Mouse (Mus musculus) heart, postnatal 0 days (tissue): ENCODE data around the gene Hbq1b. TPM values are rescaled to one million over a fixed set of nuclear protein-coding genes. Genes with fewer than 3 reads are reported as not detected.
"Not testable (repeated sequence)": the region's sequence is repeated elsewhere in the genome, so short reads cannot be mapped to it uniquely, and the experiment has no call there.

Experiments used
- ATAC-seq: fragments of 200-750 bp; cut with Nextera tagmentation; 2 replicates; pipeline ENCODE4 v1.8.0; 2017; ENCODE audit warnings: low read depth, moderate number of reproducible peaks, moderate library complexity; ENCODE audit not compliant: insufficient read depth
- DNase-seq: peaks from one replicate; pipeline ENCODE4 v3.0.0-alpha.2; 2016; ENCODE audit warnings: low spot score
- H3K27ac ChIP-seq: fragments of 300-500 bp; sonication (generic); 2 replicates; pipeline ENCODE4 v1.5.1; 2014; ENCODE audit warnings: low read depth, mild to moderate bottlenecking
- H3K27me3 ChIP-seq: fragments of 300-500 bp; sonication (generic); 2 replicates; pipeline ENCODE4 v1.6.1; 2014; ENCODE audit warnings: low read length, mixed read lengths; ENCODE audit not compliant: control insufficient read depth, insufficient read depth
- H3K36me3 ChIP-seq: fragments of 300-500 bp; sonication (generic); replicated peaks from 2 replicates; pipeline ENCODE4 v1.6.1; 2014; ENCODE audit warnings: low read length, mixed read lengths; ENCODE audit not compliant: control insufficient read depth, insufficient read depth
- H3K4me1 ChIP-seq: fragments of 300-500 bp; sonication (generic); 2 replicates; pipeline ENCODE4 v1.6.1; 2014; ENCODE audit warnings: antibody characterized with exemption; ENCODE audit not compliant: control insufficient read depth, insufficient read depth
- H3K4me2 ChIP-seq: fragments of 300-500 bp; sonication (generic); 2 replicates; pipeline ENCODE4 v1.6.1; 2014; ENCODE audit warnings: low read depth, mild to moderate bottlenecking, low read length, moderate library complexity
- H3K4me3 ChIP-seq: fragments of 300-500 bp; sonication (generic); 2 replicates; pipeline ENCODE4 v1.5.1; 2014; ENCODE audit warnings: low read depth, low read length
- H3K9ac ChIP-seq: fragments of 300-500 bp; sonication (generic); replicated peaks from 2 replicates; pipeline ENCODE4 v1.6.1; 2014; ENCODE audit warnings: low read depth, low read length, mixed read lengths
- H3K9me3 ChIP-seq: fragments of 300-500 bp; sonication (generic); replicated peaks from 2 replicates; pipeline ENCODE4 v1.6.1; 2016; ENCODE audit warnings: low read length; ENCODE audit not compliant: control insufficient read depth
- CTCF ChIP-seq: IDR thresholded peaks from 2 replicates; pipeline ENCODE4 v1.5.1; 2016; ENCODE audit warnings: antibody characterized with exemption, control low read depth, low read depth
- EP300 ChIP-seq: IDR thresholded peaks from 2 replicates; pipeline ENCODE4 v1.6.1; 2016; ENCODE audit warnings: antibody characterized with exemption, low read depth
- WGBS: fragments of 180-500 bp; shearing (Covaris S2); extraction: QIAGEN DNeasy Blood & Tissue Kit; methylation state at CpG from one replicate; pipeline ENCODE4 v1.1.7; 2014; 5-methylcytosine and 5-hydroxymethylcytosine counted together
- polyA plus RNA-seq: library from polyadenylated mRNA; unstranded; fragments of >200 nt; fragmentation: Nextera tagmentation; extraction: Ambion mirVana; gene quantifications from 2 replicates; pipeline ENCODE4 v1.2.1, GENCODE M21; 2015
- total RNA-seq: library from RNA; depleted of rRNA; stranded (reverse); fragments of >200 nt; gene quantifications from 2 replicates; pipeline ENCODE4 v1.2.3, GENCODE M21; 2014; ENCODE audit warnings: low replicate concordance

Gene Hbq1b
- total and polyA plus RNA-seq, 2 experiments from 2014 or later = 0.90 TPM; not detected in 1

DNA sequence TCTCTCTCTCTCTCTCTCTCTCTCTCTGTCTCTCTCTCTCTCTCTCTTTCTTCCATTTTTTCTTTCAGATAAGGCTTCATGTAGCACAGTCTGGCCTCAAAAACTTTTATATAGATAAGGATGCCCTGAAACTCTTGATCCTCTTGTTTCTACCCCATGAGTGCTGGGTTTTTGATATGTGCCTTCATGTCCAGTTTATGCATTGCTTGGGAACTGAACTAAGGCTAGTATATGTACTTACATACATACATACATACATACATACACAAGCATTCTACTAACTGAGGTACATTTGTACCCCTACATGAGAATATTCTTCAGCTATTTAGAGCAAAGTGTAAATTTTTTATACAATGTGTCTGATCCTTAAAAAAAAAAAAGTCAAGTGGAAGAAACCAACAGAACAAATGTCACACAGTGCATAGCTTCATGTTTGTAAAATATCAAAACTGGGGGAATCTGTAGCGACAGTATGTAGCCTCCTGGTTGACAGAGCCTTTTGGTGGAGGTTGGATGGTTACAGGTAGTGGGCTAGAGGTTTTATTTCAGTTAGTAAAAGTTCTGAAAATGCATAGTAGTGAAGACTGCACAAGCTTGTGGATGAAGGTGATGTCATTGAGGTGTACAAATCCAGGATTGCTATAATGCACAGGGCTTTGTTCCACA is 11.2 kb downstream of the Hbq1b start:
- Histone ChIP-seq H3K36me3 (no peaks in the 10 kb centered on the region), H3K4me3 (no peak overlapping the region), H3K27me3 (peaks cover 11% of the 10 kb centered on the region; the same call in 1 of the 2 replicates), H3K4me1 (no peaks in the 10 kb centered on the region), H3K9ac (no peak overlapping the region), H3K9me3 (no peaks in the 10 kb centered on the region), H3K27ac (no peak overlapping the region), H3K4me2 (no peak overlapping the region)
- TF ChIP-seq CTCF = no peak
- TF ChIP-seq EP300 = no peak
- DNase-seq (no peak), ATAC-seq (no peak)
- 75% methylated on average over 1 of the region's 1 CpGs for WGBS

DNA sequence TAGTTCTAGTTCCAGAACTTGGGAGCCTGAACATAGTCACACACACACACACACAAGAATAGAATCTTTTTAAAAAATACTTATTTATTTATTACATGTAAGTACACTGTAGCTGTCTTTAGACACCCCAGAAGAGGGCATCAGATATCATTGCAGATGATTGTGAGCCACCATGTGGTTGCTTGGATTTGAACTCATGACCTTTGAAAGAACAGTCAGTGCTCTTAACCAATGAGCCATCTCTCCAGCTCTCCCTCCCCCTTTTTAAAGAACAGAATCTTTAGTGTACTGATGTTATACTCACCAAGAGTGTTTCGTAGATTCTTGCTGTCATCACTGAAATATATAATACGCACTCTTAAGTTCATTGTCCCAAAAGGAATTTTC is 11.8 kb downstream of the Hbq1b start:
- ATAC-seq (no peak), DNase-seq (no peak)
- Histone ChIP-seq H3K4me1 (no peaks in the 10 kb centered on the region), H3K4me2 (no peak overlapping the region), H3K27ac (no peak overlapping the region), H3K9me3 (no peaks in the 10 kb centered on the region), H3K36me3 (no peaks in the 10 kb centered on the region), H3K4me3 (no peak overlapping the region), H3K27me3 (peaks cover 11% of the 10 kb centered on the region; the same call in 1 of the 2 replicates), H3K9ac (no peak overlapping the region)
- TF ChIP-seq CTCF = no peak
- TF ChIP-seq EP300 = no peak
- WGBS = 89% methylated on average over 2 of the region's 2 CpGs

DNA sequence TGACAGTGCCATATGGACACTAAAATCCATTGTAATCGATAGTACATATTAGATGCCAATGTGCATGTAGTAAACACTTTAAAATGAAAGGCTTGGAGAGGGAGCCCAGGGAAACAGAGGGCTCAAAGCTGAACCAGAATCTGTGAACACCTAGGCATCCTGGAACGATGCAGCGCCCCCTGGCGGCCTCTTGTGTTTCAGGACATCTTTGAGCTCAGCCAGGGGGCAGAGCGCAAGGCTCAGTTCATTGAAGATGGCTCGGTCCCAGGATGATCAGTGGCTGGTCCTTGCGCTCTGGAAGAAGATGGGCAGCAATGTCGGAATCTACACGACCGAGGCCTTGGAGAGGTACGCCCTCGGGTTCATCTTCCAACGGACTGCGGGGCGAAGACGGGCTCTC is 13.1 kb downstream of the Hbq1b start, which contains the start of gene Hbq1a:
TSS of gene Hbq1a (plus strand) at position 205 of the 400 bp plus-strand sequence.
- H3K9me3 ChIP-seq, H3K36me3 ChIP-seq, H3K4me3 ChIP-seq, DNase-seq, H3K9ac ChIP-seq, H3K27ac ChIP-seq, H3K4me1 ChIP-seq, H3K27me3 ChIP-seq: not testable (repeated sequence)
- peak; percentile 24; the same call in 1 of the 2 replicates for ATAC-seq
- H3K4me2 ChIP-seq = peak within 1 kb of the TSS; percentile 23; the same call in 1 of the 2 replicates
- TF ChIP-seq CTCF = peak; percentile 70
- WGBS = 6% methylated on average over 16 of the region's 16 CpGs

DNA sequence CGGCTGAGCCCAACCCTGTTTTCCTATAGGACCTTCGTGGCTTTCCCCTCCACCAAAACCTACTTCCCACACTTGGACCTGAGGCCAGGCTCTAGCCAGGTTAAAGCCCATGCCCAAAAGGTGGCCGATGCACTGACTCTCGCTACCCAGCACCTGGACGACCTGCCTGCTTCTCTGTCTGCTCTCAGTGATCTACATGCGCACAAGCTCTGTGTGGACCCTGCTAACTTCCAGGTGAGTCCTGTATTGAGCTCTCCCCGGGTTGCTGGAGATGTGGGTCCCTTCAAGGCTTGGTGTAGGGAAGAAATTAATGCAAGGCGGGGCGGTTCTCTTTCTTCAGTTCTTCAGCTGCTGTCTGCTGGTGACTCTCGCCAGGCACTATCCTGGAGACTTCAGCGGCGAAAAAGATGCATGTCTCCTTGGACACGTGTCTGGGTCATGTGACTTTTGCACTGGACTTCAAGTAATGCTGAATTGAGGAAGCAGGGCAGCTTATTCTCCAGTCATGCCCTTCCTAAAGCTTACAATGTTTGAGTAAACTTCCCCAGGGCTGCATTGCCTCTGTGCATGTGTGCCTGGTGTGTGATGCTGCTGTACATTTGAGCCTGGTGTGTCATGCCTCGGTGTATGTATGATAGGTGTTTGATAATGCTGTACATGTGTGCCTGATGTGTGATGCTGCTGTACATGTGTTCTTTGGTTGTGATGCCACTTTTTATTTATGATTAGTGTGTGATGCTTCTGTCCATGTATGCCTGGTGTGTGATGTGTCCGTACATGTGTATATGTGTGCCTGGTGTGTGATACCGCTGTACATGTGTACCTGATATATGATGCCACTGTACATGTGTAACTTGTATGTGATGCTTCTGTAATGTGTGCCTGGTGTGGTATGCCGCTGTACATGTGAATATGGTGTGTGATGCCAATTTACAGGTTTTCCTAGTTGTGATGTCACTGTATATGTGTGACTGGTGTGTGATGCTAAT is 13.8 kb downstream of the Hbq1b start:
- no peaks in the 10 kb centered on the region for H3K9me3 ChIP-seq
- 52% methylated on average over 14 of the region's 17 CpGs for WGBS
- H3K36me3 ChIP-seq = no peaks in the 10 kb centered on the region
- no peak for ATAC-seq
- H3K4me1 ChIP-seq = no peaks in the 10 kb centered on the region
- no peak overlapping the region for H3K27ac ChIP-seq
- H3K27me3 ChIP-seq = no peaks in the 10 kb centered on the region
- no peak for TF ChIP-seq EP300
- TF ChIP-seq CTCF = no peak
- DNase-seq = no peak
- no peak overlapping the region for H3K4me3 ChIP-seq
- no peak overlapping the region for H3K9ac ChIP-seq
- peak overlapping the region; percentile 23; the same call in 1 of the 2 replicates for H3K4me2 ChIP-seq

DNA sequence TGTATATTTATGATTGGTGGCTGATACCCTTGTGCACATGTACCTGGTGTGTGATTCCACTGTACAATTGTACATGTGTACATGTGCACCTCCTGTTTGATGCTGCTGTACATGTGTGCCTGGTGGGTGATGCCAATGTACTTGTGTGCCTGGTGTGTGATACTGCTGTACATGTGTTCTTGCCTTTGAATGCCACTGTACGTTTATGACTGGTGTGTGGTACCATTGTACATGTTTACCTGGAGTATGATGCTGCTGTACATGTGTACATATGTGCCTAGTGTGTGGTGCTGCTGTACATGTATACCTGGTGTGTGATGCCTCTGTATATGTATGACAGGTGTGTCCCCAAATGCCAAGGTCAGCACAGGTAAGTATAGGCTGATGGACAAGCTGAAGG is 14.7 kb downstream of the Hbq1b start:
- no peaks in the 10 kb centered on the region for H3K27me3 ChIP-seq
- H3K4me2 ChIP-seq = no peak overlapping the region
- no peak for TF ChIP-seq EP300
- TF ChIP-seq CTCF = no peak
- DNase-seq (no peak), ATAC-seq (no peak)
- no peak overlapping the region for H3K4me3 ChIP-seq
- H3K9ac ChIP-seq = no peak overlapping the region
- H3K4me1 ChIP-seq = no peaks in the 10 kb centered on the region
- H3K27ac ChIP-seq = no peak overlapping the region
- WGBS = 44% methylated on average over 1 of the region's 1 CpGs
- H3K9me3 ChIP-seq = no peaks in the 10 kb centered on the region
- H3K36me3 ChIP-seq = no peaks in the 10 kb centered on the region
